Mouse (Mus musculus) neural tube, embryonic 10.5 days (tissue): Measurements from ENCODE around the gene Haus2.

ENCODE experiments used
- DNase-seq: peaks from one replicate; pipeline ENCODE4 v3.0.0-alpha.2; 2017; ENCODE audit warnings: low spot score; ENCODE audit errors: extremely low spot score

The Haus2 gene

DNA sequence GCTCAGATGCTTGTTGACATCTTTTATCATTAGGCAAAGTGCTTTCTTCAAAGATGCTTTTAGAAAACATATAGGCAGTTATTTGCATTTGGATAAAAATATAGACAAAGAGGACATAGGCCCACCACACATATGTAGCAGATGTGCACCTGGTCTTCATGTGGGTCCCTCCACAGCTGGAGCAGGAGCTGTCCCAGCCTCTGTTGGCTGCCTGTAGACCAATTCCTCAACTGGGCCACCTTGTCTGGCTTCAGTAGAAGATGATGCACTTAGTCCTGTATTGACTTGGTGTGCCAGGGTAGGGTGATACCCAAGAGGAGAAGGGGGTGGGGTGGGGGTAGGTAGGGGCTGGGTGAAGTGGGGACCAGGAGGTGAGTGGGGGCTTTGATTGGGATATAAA lies 53.6 kb downstream of the Haus2 start:
- DNase-seq = no peak

GRCm38 (mm10) chr2:120663491-120664154 lies 54.4 kb downstream of the Haus2 start:
- no peak for DNase-seq

GRCm38 (mm10) chr2:120667446-120667845 lies 58.3 kb downstream of the Haus2 start:
- DNase-seq = no peak

DNA sequence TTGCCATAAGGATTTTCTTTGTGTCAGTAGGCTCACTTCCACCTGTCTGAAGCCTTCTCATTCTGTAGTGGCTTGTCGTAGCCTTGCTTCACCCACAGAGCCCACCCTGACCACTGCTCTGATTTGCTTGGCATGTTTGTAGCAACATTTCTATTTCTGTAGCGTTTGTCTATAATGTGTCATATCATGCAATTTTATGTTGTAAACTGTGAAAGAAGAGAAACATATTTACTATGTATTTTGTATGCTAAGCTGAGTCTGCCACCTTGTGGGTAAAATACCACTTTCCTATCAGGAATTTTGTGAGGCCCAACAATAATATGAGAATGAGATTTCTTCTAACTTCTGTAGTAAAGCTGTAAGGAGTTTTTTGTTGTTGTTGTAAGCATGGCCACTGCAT lies 61.1 kb downstream of the Haus2 start:
- no peak for DNase-seq
